Mouse (Mus musculus) ES-Bruce4 (cell line): ENCODE measurements around the gene Slc25a41.

Experiments
- CTCF ChIP-seq: IDR thresholded peaks from one replicate; pipeline ENCODE4 v1.8.1; 2011; ENCODE audit warnings: low read depth, low read length
- POLR2A ChIP-seq: IDR thresholded peaks from one replicate; pipeline ENCODE4 v1.8.1; 2011; ENCODE audit warnings: low read length; ENCODE audit not compliant: insufficient read depth

- TF ChIP-seq POLR2A (peak; percentile 96), CTCF (no peak)
Measured at GRCm38 (mm10) chr17:57031661-57032420, 9.6 kb downstream of the Slc25a41 start.
